Mouse (Mus musculus) midbrain, embryonic 11.5 days (tissue): ENCODE data around the gene Tbx6. TPM values are rescaled to one million over a fixed set of nuclear protein-coding genes. Genes with fewer than 3 reads are reported as not detected.
A peak's percentile ranks its signal among the peaks of the same experiment; 100 is the strongest.

ENCODE experiments used
- ATAC-seq: fragments of 200-750 bp; cut with Nextera tagmentation; 2 replicates; pipeline ENCODE4 v1.8.0; 2017; ENCODE audit warnings: moderate TSS enrichment, moderate library complexity; ENCODE audit not compliant: low FRiP score
- DNase-seq: peaks from one replicate; pipeline ENCODE4 v3.0.0; 2015; ENCODE audit warnings: low spot score; ENCODE audit errors: missing footprints
- H3K27ac ChIP-seq: fragments of 300-500 bp; sonication (generic); 2 replicates; pipeline ENCODE4 v1.5.1; 2014; ENCODE audit warnings: low read depth, low read length
- H3K27me3 ChIP-seq: fragments of 300-500 bp; sonication (generic); 2 replicates; pipeline ENCODE4 v1.6.1; 2014; ENCODE audit warnings: mild to moderate bottlenecking, low read length, moderate library complexity, mixed read lengths; ENCODE audit not compliant: control insufficient read depth, insufficient read depth
- H3K36me3 ChIP-seq: fragments of 300-500 bp; sonication (generic); 2 replicates; pipeline ENCODE4 v1.6.1; 2014; ENCODE audit warnings: mild to moderate bottlenecking, low read length, moderate library complexity, mixed read lengths; ENCODE audit not compliant: control insufficient read depth, insufficient read depth
- H3K4me1 ChIP-seq: fragments of 300-500 bp; sonication (generic); 2 replicates; pipeline ENCODE4 v1.6.1; 2014; ENCODE audit warnings: low read length; ENCODE audit not compliant: control insufficient read depth, insufficient read depth
- H3K4me2 ChIP-seq: fragments of 300-500 bp; sonication (generic); 2 replicates; pipeline ENCODE4 v1.6.1; 2014; ENCODE audit warnings: mild to moderate bottlenecking, moderate library complexity
- H3K4me3 ChIP-seq: fragments of 300-500 bp; sonication (generic); 2 replicates; pipeline ENCODE4 v1.5.1; 2014; ENCODE audit warnings: low read depth, low read length
- H3K9ac ChIP-seq: fragments of 300-500 bp; sonication (generic); 2 replicates; pipeline ENCODE4 v1.6.1; 2014; ENCODE audit warnings: low read length
- H3K9me3 ChIP-seq: fragments of 300-500 bp; sonication (generic); 2 replicates; pipeline ENCODE4 v1.6.1; 2016; ENCODE audit warnings: low read length; ENCODE audit not compliant: control insufficient read depth
- WGBS: fragments of 180-500 bp; shearing (Covaris S2); extraction: QIAGEN DNeasy Blood & Tissue Kit; methylation state at CpG from one replicate; pipeline ENCODE4 v1.1.7; 2014; 5-methylcytosine and 5-hydroxymethylcytosine counted together
- polyA plus RNA-seq: library from polyadenylated mRNA; unstranded; fragments of >200 nt; fragmentation: Nextera tagmentation; extraction: Ambion mirVana; gene quantifications from 2 replicates; pipeline ENCODE4 v1.2.1, GENCODE M21; 2014

Tbx6 gene
- polyA plus RNA-seq, 1 experiment from 2014 or later, result 0.20 TPM

DNA sequence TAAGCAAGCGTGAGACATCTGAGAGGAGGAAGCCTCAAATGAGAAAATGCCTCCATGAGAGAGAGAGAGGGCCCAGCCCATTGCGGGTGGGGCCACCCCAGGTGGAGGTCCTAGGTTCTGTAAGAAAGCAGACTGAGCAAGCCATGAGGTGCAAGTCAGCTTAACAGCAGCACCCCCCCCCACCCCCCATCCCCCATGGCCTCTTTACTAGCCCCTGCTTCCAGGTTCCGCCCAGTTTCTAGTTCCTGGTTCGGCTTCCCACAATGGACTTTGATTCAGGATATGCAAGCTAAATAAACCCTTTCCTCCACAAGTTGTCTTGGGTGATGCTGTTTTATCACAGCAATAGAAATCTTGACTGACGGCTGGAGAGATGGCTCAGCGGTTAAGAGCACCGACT, 32.5 kb upstream of the Tbx6 start:
- 73% methylated on average over 7 of the region's 7 CpGs for WGBS
- Histone ChIP-seq H3K4me3 (no peak overlapping the region), H3K27ac (no peak overlapping the region), H3K4me1 (no peaks in the 10 kb centered on the region), H3K9me3 (no peaks in the 10 kb centered on the region), H3K36me3 (no peaks in the 10 kb centered on the region), H3K9ac (no peak overlapping the region), H3K4me2 (no peak overlapping the region), H3K27me3 (no peaks in the 10 kb centered on the region)
- ATAC-seq (no peak), DNase-seq (no peak)

DNA sequence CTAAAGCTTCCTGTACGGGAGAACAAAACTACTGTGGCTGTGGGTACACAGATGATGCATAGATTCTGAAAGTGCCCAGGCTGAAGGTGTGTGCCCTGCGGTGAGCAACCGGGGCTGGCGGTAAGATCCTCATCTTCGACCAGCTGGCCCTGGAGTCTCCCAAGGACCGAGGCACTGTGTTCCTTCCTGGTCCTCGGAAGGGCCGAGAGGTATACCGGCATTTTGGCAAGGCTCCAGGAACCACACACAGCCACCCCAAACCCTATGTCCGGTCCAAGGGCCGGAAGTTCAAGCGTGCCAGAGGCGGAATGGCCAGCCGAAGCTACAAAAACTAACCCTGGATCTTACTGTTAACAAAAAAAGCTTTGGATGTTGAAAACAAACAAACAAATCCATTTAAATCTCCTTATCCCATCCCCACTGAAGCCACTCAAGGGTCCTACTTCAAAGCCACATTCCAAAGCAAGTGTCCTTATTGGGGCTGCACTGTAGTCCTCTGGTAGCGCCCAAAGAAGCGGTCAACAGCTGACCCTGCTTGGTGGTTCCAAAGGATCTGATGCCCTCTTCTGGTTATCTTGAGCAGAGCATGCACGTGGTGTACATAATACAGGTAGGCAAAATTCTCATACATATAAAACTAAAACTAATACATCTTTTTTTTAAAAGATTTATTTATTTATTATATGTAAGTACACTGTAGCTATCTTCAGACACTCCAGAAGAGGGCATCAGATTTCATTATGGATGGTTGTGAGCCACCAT, 31.5 kb upstream of the Tbx6 start:
- 97% methylated on average over 17 of the region's 17 CpGs for WGBS
- ATAC-seq (no peak), DNase-seq (no peak)
- Histone ChIP-seq H3K4me1 (no peaks in the 10 kb centered on the region), H3K27ac (no peak overlapping the region), H3K36me3 (no peaks in the 10 kb centered on the region), H3K9me3 (no peaks in the 10 kb centered on the region), H3K27me3 (no peaks in the 10 kb centered on the region), H3K9ac (no peak overlapping the region), H3K4me3 (no peak overlapping the region), H3K4me2 (no peak overlapping the region)

DNA sequence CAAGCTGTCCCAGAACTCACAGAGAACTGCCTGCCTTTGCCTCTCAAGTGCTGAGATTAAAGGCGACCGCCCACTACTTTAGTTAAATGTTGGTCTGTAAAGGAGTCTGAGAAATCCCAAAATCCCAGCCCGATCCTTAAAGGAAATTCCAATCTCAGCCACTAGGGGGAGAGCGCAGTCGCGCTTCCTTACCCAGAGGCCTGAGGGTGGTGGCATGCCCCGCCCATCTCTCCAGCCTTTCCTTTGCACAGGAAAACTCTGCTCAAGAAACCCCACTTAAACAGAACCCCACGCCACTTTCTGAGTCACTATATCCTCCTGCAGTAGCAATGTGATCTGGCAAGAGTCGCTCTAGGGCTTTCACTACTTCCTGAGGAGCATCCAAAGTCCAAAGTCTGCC, 26.4 kb upstream of the Tbx6 start:
- no peak overlapping the region for H3K4me3 ChIP-seq
- H3K36me3 ChIP-seq, result no peaks in the 10 kb centered on the region
- H3K27me3 ChIP-seq, result no peaks in the 10 kb centered on the region
- ATAC-seq, result peak; percentile 54
- H3K4me1 ChIP-seq, result peaks cover 5% of the 10 kb centered on the region
- H3K27ac ChIP-seq, result no peak overlapping the region
- WGBS, result 1% methylated on average over 9 of the region's 9 CpGs
- no peak overlapping the region for H3K4me2 ChIP-seq
- peak overlapping the region; percentile 41 for H3K9ac ChIP-seq
- peak; percentile 99 for DNase-seq
- no peaks in the 10 kb centered on the region for H3K9me3 ChIP-seq

DNA sequence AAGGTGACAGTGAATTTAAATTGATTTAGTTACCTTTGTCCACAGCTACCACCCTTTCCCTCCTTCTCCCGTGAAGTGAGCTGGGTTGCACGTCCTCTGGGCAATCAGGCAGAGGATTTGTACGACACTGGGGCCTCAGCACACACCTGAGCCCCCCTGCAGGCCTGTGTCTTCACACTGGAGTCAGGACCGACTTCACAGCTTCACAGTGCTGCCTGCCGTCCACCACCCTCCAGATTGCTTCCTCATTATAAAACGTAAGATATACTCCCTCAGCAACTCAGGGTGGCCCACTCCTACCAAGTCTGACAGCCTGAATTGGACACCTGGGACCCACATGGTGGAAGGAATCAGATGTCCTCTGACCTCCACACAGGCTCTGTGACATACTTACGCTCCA, 22.7 kb upstream of the Tbx6 start:
- no peak overlapping the region for H3K9ac ChIP-seq
- no peaks in the 10 kb centered on the region for H3K27me3 ChIP-seq
- 67% methylated on average over 7 of the region's 7 CpGs for WGBS
- peaks cover 12% of the 10 kb centered on the region for H3K4me1 ChIP-seq
- H3K36me3 ChIP-seq, result no peaks in the 10 kb centered on the region
- no peak overlapping the region for H3K27ac ChIP-seq
- no peaks in the 10 kb centered on the region for H3K9me3 ChIP-seq
- no peak overlapping the region for H3K4me3 ChIP-seq
- ATAC-seq (no peak), DNase-seq (no peak)
- H3K4me2 ChIP-seq, result no peak overlapping the region

DNA sequence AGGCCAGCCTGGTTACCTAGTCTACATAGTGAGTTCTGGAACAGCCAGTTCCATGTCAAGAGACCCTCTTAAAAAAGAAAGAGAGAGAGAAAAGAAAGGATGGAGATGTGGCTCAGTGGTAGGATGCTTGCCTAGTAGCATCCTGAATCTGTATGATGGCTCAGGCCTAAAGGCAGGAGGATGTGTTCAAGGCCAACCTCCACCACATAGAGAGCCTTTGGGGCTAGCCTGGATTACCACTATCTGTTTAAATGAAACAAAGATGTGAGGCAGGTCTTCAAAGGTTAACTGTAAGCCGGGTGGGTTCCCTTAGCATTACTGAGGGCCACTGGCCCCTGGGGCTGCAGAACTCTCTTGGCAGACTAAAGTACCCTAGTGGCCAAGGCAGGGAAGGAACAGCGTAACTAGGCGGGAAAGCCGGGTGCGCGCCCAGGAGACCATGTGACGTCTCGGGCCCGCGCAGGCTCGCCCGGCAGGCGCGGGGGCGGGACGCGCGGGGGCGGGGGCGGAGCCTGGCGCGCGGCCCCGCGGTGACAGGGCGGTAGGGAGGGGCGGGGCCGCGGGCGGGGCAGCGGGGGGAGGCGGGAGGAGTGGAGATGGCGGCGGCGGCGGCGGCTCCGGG, 22.1 kb upstream of the Tbx6 start, which contains the start of gene Mapk3:
Gene Mapk3, plus strand, starts transcription at position 552 of the 622 bp plus-strand sequence.
- peak within 1 kb of the TSS; percentile 89 for H3K9ac ChIP-seq
- peaks cover under 1% of the 10 kb centered on the region; the same call in 1 of the 2 replicates for H3K36me3 ChIP-seq
- H3K9me3 ChIP-seq, result no peaks in the 10 kb centered on the region
- ATAC-seq, result peak; percentile 80
- H3K4me3 ChIP-seq, result peak within 1 kb of the TSS; percentile 75
- peak within 1 kb of the TSS; percentile 65 for H3K27ac ChIP-seq
- peaks cover 12% of the 10 kb centered on the region for H3K4me1 ChIP-seq
- 0% methylated on average over 20 of the region's 38 CpGs for WGBS
- H3K27me3 ChIP-seq, result no peaks in the 10 kb centered on the region
- DNase-seq, result peak; percentile 99
- H3K4me2 ChIP-seq, result peak within 1 kb of the TSS; percentile 96

DNA sequence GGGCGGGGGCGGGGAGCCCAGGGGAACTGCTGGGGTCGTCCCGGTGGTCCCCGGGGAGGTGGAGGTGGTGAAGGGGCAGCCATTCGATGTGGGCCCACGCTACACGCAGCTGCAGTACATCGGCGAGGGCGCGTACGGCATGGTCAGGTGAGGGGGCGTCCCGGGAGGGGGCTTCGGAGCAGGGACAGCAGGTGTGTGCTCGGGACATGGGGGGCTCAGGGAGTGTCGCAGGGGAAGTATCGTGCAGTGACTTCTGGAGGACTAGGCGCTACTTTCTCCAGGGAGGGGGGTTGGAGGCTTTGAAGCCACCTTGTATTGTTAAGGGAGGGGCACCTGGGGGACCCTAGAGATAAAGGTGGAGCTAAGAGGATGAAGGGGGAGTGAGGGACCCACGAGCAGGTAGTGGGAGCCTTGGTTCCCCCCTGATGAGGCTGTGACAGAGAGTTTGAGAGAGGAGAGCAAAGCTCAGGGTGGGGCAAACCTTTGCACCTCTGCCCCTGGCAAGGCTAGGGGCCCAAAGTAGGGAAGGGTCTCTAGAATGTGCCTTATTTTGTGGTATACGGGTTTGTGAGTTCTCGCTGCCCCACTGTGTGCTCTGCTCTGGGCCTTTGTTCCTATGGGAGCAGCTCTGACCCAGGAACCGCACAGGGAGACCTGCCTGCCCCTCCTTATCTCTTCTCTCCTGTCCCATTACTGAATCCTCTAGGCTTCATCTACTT, 21.5 kb upstream of the Tbx6 start:
- peak overlapping the region; percentile 96 for H3K4me2 ChIP-seq
- peak overlapping the region; percentile 65 for H3K27ac ChIP-seq
- peak overlapping the region; percentile 75 for H3K4me3 ChIP-seq
- H3K9me3 ChIP-seq, result no peaks in the 10 kb centered on the region
- H3K9ac ChIP-seq, result peak overlapping the region; percentile 89
- peaks cover 7% of the 10 kb centered on the region for H3K36me3 ChIP-seq
- DNase-seq (peak; percentile 88), ATAC-seq (peak; percentile 74)
- no peaks in the 10 kb centered on the region for H3K27me3 ChIP-seq
- WGBS, result under 1% methylated on average over 23 of the region's 24 CpGs
- peaks cover 12% of the 10 kb centered on the region for H3K4me1 ChIP-seq

DNA sequence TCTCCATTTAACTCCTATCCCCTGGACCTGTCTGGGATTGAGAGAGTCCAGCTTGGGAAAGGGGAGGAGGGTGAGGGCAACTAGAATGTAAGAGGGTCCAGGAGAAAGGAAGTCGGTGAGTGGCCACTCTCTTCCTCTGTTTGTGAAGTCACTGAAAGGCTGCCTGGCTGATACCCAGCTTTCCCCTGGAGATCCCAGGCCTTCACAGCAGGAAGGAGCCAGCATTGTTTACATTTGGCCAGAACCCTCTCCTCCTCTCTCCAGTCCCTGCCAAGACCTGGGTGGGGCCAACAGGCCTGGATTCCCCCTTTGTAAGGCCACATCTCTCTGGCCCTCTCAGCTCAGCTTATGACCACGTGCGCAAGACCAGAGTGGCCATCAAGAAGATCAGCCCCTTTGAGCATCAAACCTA, 20.9 kb upstream of the Tbx6 start:
- ATAC-seq (peak; percentile 28; the same call in 1 of the 2 replicates), DNase-seq (no peak)
- Histone ChIP-seq H3K9me3 (no peaks in the 10 kb centered on the region), H3K4me3 (peak overlapping the region; percentile 75), H3K27ac (peak overlapping the region; percentile 65), H3K36me3 (peaks cover 10% of the 10 kb centered on the region), H3K9ac (peak overlapping the region; percentile 89), H3K4me1 (peaks cover 9% of the 10 kb centered on the region), H3K27me3 (no peaks in the 10 kb centered on the region), H3K4me2 (peak overlapping the region; percentile 96)
- WGBS, result 20% methylated on average over 3 of the region's 3 CpGs

DNA sequence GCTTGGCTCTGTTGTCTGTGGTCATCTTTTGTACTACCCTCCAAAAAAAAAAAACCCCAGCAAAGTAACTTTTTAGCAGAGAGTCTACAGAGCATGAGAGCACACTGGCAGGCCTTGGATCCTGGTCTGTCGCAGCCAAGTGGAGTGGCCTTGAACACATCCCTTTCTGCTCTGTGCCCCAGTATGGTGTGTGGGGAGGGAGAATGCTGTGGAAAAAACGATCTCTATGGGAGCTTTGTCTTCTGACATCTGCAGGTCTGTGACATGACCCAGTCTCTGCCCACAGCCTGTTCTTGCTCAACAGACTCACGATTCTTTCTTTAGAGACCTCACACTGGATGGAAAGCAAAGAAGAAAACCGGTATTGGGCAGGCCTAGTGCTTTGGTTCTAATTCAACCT, 20.3 kb upstream of the Tbx6 start:
- Histone ChIP-seq H3K36me3 (peaks cover 11% of the 10 kb centered on the region), H3K27ac (no peak overlapping the region), H3K4me3 (no peak overlapping the region), H3K4me2 (peak overlapping the region; percentile 96), H3K27me3 (no peaks in the 10 kb centered on the region), H3K4me1 (peaks cover 9% of the 10 kb centered on the region), H3K9me3 (no peaks in the 10 kb centered on the region), H3K9ac (no peak overlapping the region)
- DNase-seq (no peak), ATAC-seq (no peak)
- 89% methylated on average over 4 of the region's 4 CpGs for WGBS
